Mouse (Mus musculus): ENCODE measurements around the gene C330021F23Rik.

The C330021F23Rik gene

GRCm38 (mm10) chr8:3587391-3588257, 19.8 kb downstream of the C330021F23Rik start:
- in situ Hi-C loops (cut with MseI, MboI), result no loop called here

- in situ Hi-C loops (cut with MseI, MboI), result no loop called here
Observed at GRCm38 (mm10) chr8:3588258-3588633, 20.5 kb downstream of the C330021F23Rik start.

GRCm38 (mm10) chr8:3593470-3593869, 25.7 kb downstream of the C330021F23Rik start:
- in situ Hi-C loops (cut with MseI, MboI), result no loop called here

GRCm38 (mm10) chr8:3594466-3594865, 26.7 kb downstream of the C330021F23Rik start:
- in situ Hi-C loops (cut with MseI, MboI), result no loop called here

GRCm38 (mm10) chr8:3598054-3598453, 30.3 kb downstream of the C330021F23Rik start:
- in situ Hi-C loops (cut with MseI, MboI), result loop anchor here in 1 of 2 experiments (5.0 kb wide), 1 partner anchor 51 kb away; no protein-coding TSS in a partner anchor

GRCm38 (mm10) chr8:3599219-3599618, 31.4 kb downstream of the C330021F23Rik start:
- in situ Hi-C loops (cut with MseI, MboI), result loop anchor here in 1 of 2 experiments (5.0 kb wide), 1 partner anchor 52 kb away; no protein-coding TSS in a partner anchor

- in situ Hi-C loops (cut with MseI, MboI), result no loop called here
Observed at GRCm38 (mm10) chr8:3600401-3600800, 32.6 kb downstream of the C330021F23Rik start.

- in situ Hi-C loops (cut with MseI, MboI), result no loop called here
Observed at GRCm38 (mm10) chr8:3603439-3603838, 35.6 kb downstream of the C330021F23Rik start.

GRCm38 (mm10) chr8:3606593-3606992, 38.8 kb downstream of the C330021F23Rik start:
- in situ Hi-C loops (cut with MseI, MboI), result no loop called here

- in situ Hi-C loops (cut with MseI, MboI), result no loop called here
Observed at GRCm38 (mm10) chr8:3607822-3608221, 40.0 kb downstream of the C330021F23Rik start.

- in situ Hi-C loops (cut with MseI, MboI), result no loop called here
Observed at GRCm38 (mm10) chr8:3609046-3609815, 41.4 kb downstream of the C330021F23Rik start.

- in situ Hi-C loops (cut with MseI, MboI), result no loop called here
Observed at GRCm38 (mm10) chr8:3609816-3610150, 42.0 kb downstream of the C330021F23Rik start.

GRCm38 (mm10) chr8:3621199-3621970, 53.6 kb downstream of the C330021F23Rik start, which contains the start of the genes Xab2 and Pet100:
TSS of gene Xab2 (minus strand) at chr8:3621316.
TSS of gene Pet100 (plus strand) at chr8:3621548.
- in situ Hi-C loops (cut with MseI, MboI), result no loop called here

GRCm38 (mm10) chr8:3622119-3622518, 54.3 kb downstream of the C330021F23Rik start:
- in situ Hi-C loops (cut with MseI, MboI), result no loop called here

GRCm38 (mm10) chr8:3625445-3625844, 57.7 kb downstream of the C330021F23Rik start, which contains the start of gene Pcp2:
TSS of gene Pcp2 (minus strand) at chr8:3625545.
- in situ Hi-C loops (cut with MseI, MboI), result no loop called here

GRCm38 (mm10) chr8:3626971-3627370, 59.2 kb downstream of the C330021F23Rik start:
- in situ Hi-C loops (cut with MseI, MboI), result no loop called here

GRCm38 (mm10) chr8:3628014-3628413, 60.2 kb downstream of the C330021F23Rik start:
- in situ Hi-C loops (cut with MseI, MboI), result no loop called here

GRCm38 (mm10) chr8:3630647-3631477, 63.1 kb downstream of the C330021F23Rik start, which contains the start of gene Stxbp2:
TSS of gene Stxbp2 (plus strand) at chr8:3630955.
- in situ Hi-C loops (cut with MseI, MboI), result loop anchor here in 1 of 2 experiments (5.0 kb wide), 1 partner anchor 41 kb away; the partner anchor contains the start of gene Fcor

GRCm38 (mm10) chr8:3631478-3631875, 63.7 kb downstream of the C330021F23Rik start:
- in situ Hi-C loops (cut with MseI, MboI), result loop anchor here in 1 of 2 experiments (5.0 kb wide), 1 partner anchor 41 kb away; the partner anchor contains the start of gene Fcor

All from mouse trophoblast stem cell (cell line).